Mouse (Mus musculus) adipocyte (in vitro differentiated cells): Measurements from ENCODE around the gene Htr2a.
A peak's percentile ranks its signal among the peaks of the same experiment; 100 is the strongest.

Source experiments
- DNase-seq: peaks from one replicate; pipeline ENCODE4 v3.0.0-alpha.2; 2016; ENCODE audit warnings: low spot score

Gene Htr2a

GRCm38 (mm10) chr14:74697432-74697831, 56.8 kb downstream of the Htr2a start:
- DNase-seq: no peak

DNA sequence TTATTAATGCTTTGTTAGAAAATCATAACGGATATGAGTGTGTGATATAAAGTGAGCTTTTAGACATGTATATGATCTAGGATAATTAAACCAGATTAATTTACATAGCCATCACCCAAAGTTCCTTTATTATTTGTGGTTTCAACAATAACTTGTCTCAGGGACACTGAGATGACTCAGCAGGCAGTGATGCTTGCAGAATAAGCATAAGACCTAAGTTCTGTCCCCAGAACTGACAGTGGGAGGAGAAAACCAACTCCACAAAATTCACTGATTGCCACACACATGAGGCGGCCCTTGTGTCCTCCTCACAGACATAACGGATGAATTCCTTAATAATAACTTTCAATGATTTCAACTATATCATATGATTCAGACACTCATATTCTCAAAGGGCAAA, 58.6 kb downstream of the Htr2a start:
- DNase-seq: no peak

GRCm38 (mm10) chr14:74703930-74704329, 63.3 kb downstream of the Htr2a start:
- DNase-seq: no peak

- DNase-seq: peak; percentile 32
Observed at GRCm38 (mm10) chr14:74709054-74709453, 68.4 kb downstream of the Htr2a start.

DNA sequence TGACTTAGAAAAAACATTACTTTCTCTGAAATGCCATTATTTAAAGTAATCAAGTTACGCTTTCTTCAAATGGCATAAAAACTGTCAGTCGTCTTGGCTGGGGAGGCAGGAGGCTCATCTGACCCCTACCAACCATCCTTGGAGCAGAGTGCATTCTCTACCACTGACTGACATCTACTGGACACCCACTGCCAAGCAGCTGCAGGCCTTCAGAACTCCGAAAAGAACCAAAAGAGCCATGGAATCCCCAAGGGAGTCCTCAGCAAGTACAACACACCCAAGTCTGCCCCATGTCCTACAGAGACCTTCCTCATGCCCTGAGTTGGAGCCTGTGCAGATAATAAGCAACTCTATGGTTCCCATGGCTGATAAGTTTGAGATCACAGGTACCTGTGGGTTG, 82.9 kb downstream of the Htr2a start:
- DNase-seq: peak; percentile 60

GRCm38 (mm10) chr14:74731221-74732078, 90.8 kb downstream of the Htr2a start:
- DNase-seq: no peak

- peak; percentile 88 for DNase-seq
Observed at GRCm38 (mm10) chr14:74732079-74732783, 91.6 kb downstream of the Htr2a start, which contains the start of gene Esd. Gene Esd, plus strand, starts transcription at chr14:74732297.

- DNase-seq: peak; percentile 20
Observed at GRCm38 (mm10) chr14:74733397-74733796, 92.8 kb downstream of the Htr2a start.

GRCm38 (mm10) chr14:74735471-74735870, 94.8 kb downstream of the Htr2a start:
- no peak for DNase-seq

- DNase-seq: no peak
Observed at GRCm38 (mm10) chr14:74736850-74737249, 96.2 kb downstream of the Htr2a start.
